Mouse (Mus musculus) liver, postnatal 0 days (tissue): ENCODE results near the gene Mrpl42. TPM values are rescaled to one million over a fixed set of nuclear protein-coding genes. Genes with fewer than 3 reads are reported as not detected.
A peak's percentile ranks its signal among the peaks of the same experiment; 100 is the strongest.

Source experiments
- ATAC-seq: fragments of 200-750 bp; cut with Nextera tagmentation; 2 replicates; pipeline ENCODE4 v1.8.0; 2017; ENCODE audit warnings: mild to moderate bottlenecking, moderate library complexity
- DNase-seq: peaks from one replicate; pipeline ENCODE4 v3.0.0-alpha.2; 2016
- H3K27ac ChIP-seq: fragments of 300-500 bp; sonication (generic); 2 replicates; pipeline ENCODE4 v1.5.1; 2014; ENCODE audit warnings: antibody characterized with exemption, moderate library complexity, mild to moderate bottlenecking, low read depth
- H3K27me3 ChIP-seq: fragments of 300-500 bp; sonication (generic); 2 replicates; pipeline ENCODE4 v1.6.1; 2014; ENCODE audit warnings: low read length, control low read depth, mixed read lengths; ENCODE audit not compliant: insufficient read depth
- H3K36me3 ChIP-seq: fragments of 300-500 bp; sonication (generic); replicated peaks from 2 replicates; pipeline ENCODE4 v1.6.1; 2014; ENCODE audit warnings: mild to moderate bottlenecking, control low read depth, low read length, moderate library complexity, mixed read lengths; ENCODE audit not compliant: insufficient read depth
- H3K4me1 ChIP-seq: fragments of 300-500 bp; sonication (generic); 2 replicates; pipeline ENCODE4 v1.6.1; 2014; ENCODE audit warnings: antibody characterized with exemption, mild to moderate bottlenecking, control low read depth; ENCODE audit not compliant: insufficient read depth
- H3K4me2 ChIP-seq: fragments of 300-500 bp; sonication (generic); 2 replicates; pipeline ENCODE4 v1.6.1; 2014; ENCODE audit warnings: low read depth, mild to moderate bottlenecking, low read length, moderate library complexity, mixed read lengths
- H3K4me3 ChIP-seq: fragments of 300-500 bp; sonication (generic); 2 replicates; pipeline ENCODE4 v1.5.1; 2014; ENCODE audit warnings: low read depth, low read length
- H3K9ac ChIP-seq: fragments of 300-500 bp; sonication (generic); replicated peaks from 2 replicates; pipeline ENCODE4 v1.6.1; 2014; ENCODE audit warnings: mild to moderate bottlenecking, moderate library complexity
- H3K9me3 ChIP-seq: fragments of 300-500 bp; sonication (generic); 2 replicates; pipeline ENCODE4 v1.6.1; 2016; ENCODE audit warnings: mild to moderate bottlenecking, control low read depth, low read length, mixed read lengths
- CTCF ChIP-seq: sonication (generic); IDR thresholded peaks from 2 replicates; pipeline ENCODE4 v1.5.1; 2016; ENCODE audit warnings: antibody characterized with exemption, low read depth
- EP300 ChIP-seq: IDR thresholded peaks from 2 replicates; pipeline ENCODE4 v1.6.1; 2016; ENCODE audit warnings: antibody characterized with exemption, low read depth, mild to moderate bottlenecking
- WGBS: fragments of 180-500 bp; shearing (Covaris S2); extraction: QIAGEN DNeasy Blood & Tissue Kit; methylation state at CpG from one replicate; pipeline ENCODE4 v1.1.7; 2014; ENCODE audit not compliant: insufficient replicate concordance; 5-methylcytosine and 5-hydroxymethylcytosine counted together
- polyA plus RNA-seq: library from polyadenylated mRNA; unstranded; fragments of >200 nt; fragmentation: Nextera tagmentation; extraction: Ambion mirVana; gene quantifications from 2 replicates; pipeline ENCODE4 v1.2.1, GENCODE M21; 2015

Mrpl42 gene
- polyA plus RNA-seq, 1 experiment from 2014 or later, result 163 TPM

- no peaks in the 10 kb centered on the region for H3K9me3 ChIP-seq
- no peak overlapping the region for H3K4me3 ChIP-seq
- ATAC-seq, result no peak
- no peak for DNase-seq
- no peaks in the 10 kb centered on the region for H3K27me3 ChIP-seq
- WGBS, result 51% methylated on average over 4 of the region's 4 CpGs
- no peaks in the 10 kb centered on the region for H3K36me3 ChIP-seq
- H3K9ac ChIP-seq, result no peak overlapping the region
- no peak overlapping the region for H3K27ac ChIP-seq
- TF ChIP-seq CTCF, result no peak
- TF ChIP-seq EP300, result no peak
- H3K4me1 ChIP-seq, result no peaks in the 10 kb centered on the region
- no peak overlapping the region for H3K4me2 ChIP-seq
These were observed 59.4 kb downstream of the Mrpl42 start for GRCm38 (mm10) chr10:95442334-95442733.

DNA sequence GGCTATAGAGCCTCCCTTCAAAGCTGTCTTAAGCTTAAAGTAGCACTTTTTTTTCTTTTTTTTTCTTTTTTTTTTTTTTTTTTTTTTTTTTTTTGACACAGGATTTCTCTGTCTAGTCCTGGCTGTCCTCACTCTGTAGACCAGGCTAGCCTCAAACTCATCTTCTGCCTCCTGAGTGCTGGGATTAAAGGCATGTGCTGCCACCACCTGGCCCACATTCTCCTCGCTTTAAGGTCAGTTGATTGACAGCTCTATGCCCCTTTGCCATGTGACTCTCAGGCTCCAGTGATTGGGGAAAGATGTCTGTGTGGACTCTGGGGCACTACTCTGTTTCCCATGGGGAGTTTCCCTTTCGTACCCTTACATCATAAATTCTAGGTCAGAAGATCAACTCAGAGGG lies 61.2 kb downstream of the Mrpl42 start:
- WGBS, result 44% methylated on average over 2 of the region's 2 CpGs
- TF ChIP-seq EP300 (no peak), CTCF (peak; percentile 47)
- ATAC-seq (peak; percentile 69), DNase-seq (no peak)
- Histone ChIP-seq H3K9me3 (no peaks in the 10 kb centered on the region), H3K27ac (no peak overlapping the region), H3K4me1 (no peaks in the 10 kb centered on the region), H3K4me3 (no peak overlapping the region), H3K27me3 (no peaks in the 10 kb centered on the region), H3K4me2 (no peak overlapping the region), H3K36me3 (no peaks in the 10 kb centered on the region), H3K9ac (no peak overlapping the region)

DNA sequence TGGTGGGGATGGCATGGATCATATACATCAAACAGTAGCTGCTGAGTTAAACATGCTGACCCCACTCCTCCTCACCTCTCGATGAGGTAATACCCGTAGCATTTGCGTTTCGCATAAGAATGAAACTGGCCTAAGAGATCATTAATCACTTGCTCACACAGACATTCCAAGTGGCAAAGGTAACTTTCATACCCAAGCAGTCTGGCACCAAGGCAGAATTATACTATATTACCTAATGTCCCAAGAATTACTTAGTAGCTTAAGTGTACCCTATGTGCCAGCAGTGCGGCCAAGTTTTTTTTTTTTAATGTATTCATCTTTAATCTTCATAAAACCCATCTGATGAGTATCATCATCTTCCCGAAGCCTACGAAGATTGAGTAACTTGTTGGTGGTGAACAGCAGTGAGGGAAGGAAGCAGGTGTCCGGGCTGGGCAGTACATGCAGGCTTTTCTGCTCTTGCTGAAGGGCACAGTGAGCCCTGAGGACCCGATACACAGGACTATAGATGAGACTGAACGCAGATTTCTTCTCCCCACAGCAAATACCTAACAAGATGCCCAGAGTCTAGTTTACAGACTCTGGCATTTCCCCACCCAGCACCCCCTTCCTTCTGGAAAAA lies 61.9 kb downstream of the Mrpl42 start:
- no peak for ATAC-seq
- H3K4me3 ChIP-seq, result no peak overlapping the region
- WGBS, result 72% methylated on average over 10 of the region's 10 CpGs

GRCm38 (mm10) chr10:95438941-95439340 lies 62.8 kb downstream of the Mrpl42 start:
- no peak overlapping the region for H3K4me3 ChIP-seq
- H3K9ac ChIP-seq, result no peak overlapping the region
- no peaks in the 10 kb centered on the region for H3K36me3 ChIP-seq
- H3K4me2 ChIP-seq, result no peak overlapping the region
- no peaks in the 10 kb centered on the region for H3K27me3 ChIP-seq
- ATAC-seq (peak; percentile 85), DNase-seq (peak; percentile 40)
- 47% methylated on average over 11 of the region's 11 CpGs for WGBS
- H3K4me1 ChIP-seq, result no peaks in the 10 kb centered on the region
- no peaks in the 10 kb centered on the region for H3K9me3 ChIP-seq
- TF ChIP-seq CTCF, result no peak
- 0 out of 2 replicates have a peak, but pooled peaks have one; percentile 13 for TF ChIP-seq EP300
- peak overlapping the region; percentile 61 for H3K27ac ChIP-seq

More for the DNA sequence above, 61.9 kb downstream of the Mrpl42 start:
- DNase-seq, result no peak
- TF ChIP-seq CTCF (no peak), EP300 (no peak)
- Histone ChIP-seq H3K36me3 (no peaks in the 10 kb centered on the region), H3K4me2 (no peak overlapping the region), H3K9me3 (no peaks in the 10 kb centered on the region), H3K9ac (no peak overlapping the region), H3K27me3 (no peaks in the 10 kb centered on the region), H3K27ac (peak overlapping the region; percentile 61; the same call in 1 of the 2 replicates), H3K4me1 (no peaks in the 10 kb centered on the region)

Other genes with a start within 250 kb of the Mrpl42 start
- gene Cradd, start 177.8 kb downstream of the Mrpl42 start, polyA plus RNA-seq, result 6.5 and 8.4 TPM in 2 replicates
- 67.1 and 86.5 TPM in 2 replicates for gene Socs2, start 84.8 kb downstream of the Mrpl42 start, polyA plus RNA-seq
- gene Ube2n, start 13.2 kb upstream of the Mrpl42 start, polyA plus RNA-seq, result 92.7 and 94.2 TPM in 2 replicates
- gene Nudt4, start 62.2 kb upstream of the Mrpl42 start, polyA plus RNA-seq, result 52.9 and 56.7 TPM in 2 replicates
- gene Anapc15-ps, start 171.5 kb upstream of the Mrpl42 start, polyA plus RNA-seq, result not detected in 2 replicates